Mouse (Mus musculus) heart, postnatal 0 days (tissue): ENCODE data around the gene Fam83e. TPM values are rescaled to one million over a fixed set of nuclear protein-coding genes. Genes with fewer than 3 reads are reported as not detected.

Experiments used
- ATAC-seq: fragments of 200-750 bp; cut with Nextera tagmentation; 2 replicates; pipeline ENCODE4 v1.8.0; 2017; ENCODE audit warnings: low read depth, moderate number of reproducible peaks, moderate library complexity; ENCODE audit not compliant: insufficient read depth
- DNase-seq: peaks from one replicate; pipeline ENCODE4 v3.0.0-alpha.2; 2016; ENCODE audit warnings: low spot score
- H3K27ac ChIP-seq: fragments of 300-500 bp; sonication (generic); 2 replicates; pipeline ENCODE4 v1.5.1; 2014; ENCODE audit warnings: low read depth, mild to moderate bottlenecking
- H3K27me3 ChIP-seq: fragments of 300-500 bp; sonication (generic); 2 replicates; pipeline ENCODE4 v1.6.1; 2014; ENCODE audit warnings: low read length, mixed read lengths; ENCODE audit not compliant: control insufficient read depth, insufficient read depth
- H3K36me3 ChIP-seq: fragments of 300-500 bp; sonication (generic); replicated peaks from 2 replicates; pipeline ENCODE4 v1.6.1; 2014; ENCODE audit warnings: low read length, mixed read lengths; ENCODE audit not compliant: control insufficient read depth, insufficient read depth
- H3K4me1 ChIP-seq: fragments of 300-500 bp; sonication (generic); 2 replicates; pipeline ENCODE4 v1.6.1; 2014; ENCODE audit warnings: antibody characterized with exemption; ENCODE audit not compliant: control insufficient read depth, insufficient read depth
- H3K4me2 ChIP-seq: fragments of 300-500 bp; sonication (generic); 2 replicates; pipeline ENCODE4 v1.6.1; 2014; ENCODE audit warnings: low read depth, mild to moderate bottlenecking, low read length, moderate library complexity
- H3K4me3 ChIP-seq: fragments of 300-500 bp; sonication (generic); 2 replicates; pipeline ENCODE4 v1.5.1; 2014; ENCODE audit warnings: low read depth, low read length
- H3K9ac ChIP-seq: fragments of 300-500 bp; sonication (generic); replicated peaks from 2 replicates; pipeline ENCODE4 v1.6.1; 2014; ENCODE audit warnings: low read depth, low read length, mixed read lengths
- H3K9me3 ChIP-seq: fragments of 300-500 bp; sonication (generic); replicated peaks from 2 replicates; pipeline ENCODE4 v1.6.1; 2016; ENCODE audit warnings: low read length; ENCODE audit not compliant: control insufficient read depth
- CTCF ChIP-seq: IDR thresholded peaks from 2 replicates; pipeline ENCODE4 v1.5.1; 2016; ENCODE audit warnings: antibody characterized with exemption, control low read depth, low read depth
- EP300 ChIP-seq: IDR thresholded peaks from 2 replicates; pipeline ENCODE4 v1.6.1; 2016; ENCODE audit warnings: antibody characterized with exemption, low read depth
- WGBS: fragments of 180-500 bp; shearing (Covaris S2); extraction: QIAGEN DNeasy Blood & Tissue Kit; methylation state at CpG from one replicate; pipeline ENCODE4 v1.1.7; 2014; 5-methylcytosine and 5-hydroxymethylcytosine counted together
- polyA plus RNA-seq: library from polyadenylated mRNA; unstranded; fragments of >200 nt; fragmentation: Nextera tagmentation; extraction: Ambion mirVana; gene quantifications from 2 replicates; pipeline ENCODE4 v1.2.1, GENCODE M21; 2015
- total RNA-seq: library from RNA; depleted of rRNA; stranded (reverse); fragments of >200 nt; gene quantifications from 2 replicates; pipeline ENCODE4 v1.2.3, GENCODE M21; 2014; ENCODE audit warnings: low replicate concordance; rRNA removed

The Fam83e gene
- total and polyA plus RNA-seq, 2 experiments from 2014 or later, result 0.07 TPM; not detected in 1

- Histone ChIP-seq H3K9me3 (no peaks in the 10 kb centered on the region), H3K27ac (no peak overlapping the region), H3K36me3 (no peaks in the 10 kb centered on the region), H3K27me3 (peaks cover 9% of the 10 kb centered on the region; the same call in 1 of the 2 replicates), H3K9ac (no peak overlapping the region), H3K4me1 (no peaks in the 10 kb centered on the region), H3K4me3 (no peak overlapping the region), H3K4me2 (no peak overlapping the region)
- DNase-seq, result no peak
- 0 out of 2 replicates have a peak, but pooled peaks have one; percentile 20 for ATAC-seq
- 63% methylated on average over 8 of the region's 8 CpGs for WGBS
- TF ChIP-seq EP300, result no peak
Observed at GRCm38 (mm10) chr7:45770427-45771082, 49.5 kb downstream of the Fam83e start.

- Histone ChIP-seq H3K27me3 (peaks cover 6% of the 10 kb centered on the region; the same call in 1 of the 2 replicates), H3K9me3 (no peaks in the 10 kb centered on the region), H3K36me3 (no peaks in the 10 kb centered on the region), H3K4me3 (no peak overlapping the region), H3K4me1 (no peaks in the 10 kb centered on the region), H3K9ac (no peak overlapping the region), H3K27ac (no peak overlapping the region), H3K4me2 (no peak overlapping the region)
- TF ChIP-seq EP300, result no peak
- TF ChIP-seq CTCF, result no peak
- ATAC-seq, result no peak
- DNase-seq, result no peak
- 62% methylated on average over 4 of the region's 4 CpGs for WGBS
Observed at GRCm38 (mm10) chr7:45771101-45771500, 50.1 kb downstream of the Fam83e start.

- ATAC-seq (no peak), DNase-seq (no peak)
- no peak overlapping the region for H3K9ac ChIP-seq
- H3K36me3 ChIP-seq, result no peaks in the 10 kb centered on the region
- no peak overlapping the region for H3K27ac ChIP-seq
- 51% methylated on average over 7 of the region's 7 CpGs for WGBS
- H3K9me3 ChIP-seq, result no peaks in the 10 kb centered on the region
- no peak overlapping the region for H3K4me3 ChIP-seq
- no peak overlapping the region for H3K4me2 ChIP-seq
- peaks cover 5% of the 10 kb centered on the region; the same call in 1 of the 2 replicates for H3K4me1 ChIP-seq
- peaks cover 26% of the 10 kb centered on the region; the same call in 1 of the 2 replicates for H3K27me3 ChIP-seq
- TF ChIP-seq EP300 (no peak), CTCF (no peak)
Observed at GRCm38 (mm10) chr7:45775237-45775636, 54.2 kb downstream of the Fam83e start.

Other genes starting within 250 kb of the Fam83e start
Only the 30 nearest of the 32 such genes appear.
- gene Dhdh, start 232.4 kb upstream of the Fam83e start, total RNA-seq, result 3.4 and 5.6 TPM in 2 replicates
- gene Dhdh, start 232.4 kb upstream of the Fam83e start, polyA plus RNA-seq, result 5.1 and 5.3 TPM in 2 replicates
- gene Nucb1, start 210.8 kb upstream of the Fam83e start, total RNA-seq, result 78.4 and 107 TPM in 2 replicates
- gene Nucb1, start 210.8 kb upstream of the Fam83e start, polyA plus RNA-seq, result 108 and 110 TPM in 2 replicates
- gene Ppp1r15a, start 194.9 kb upstream of the Fam83e start, total RNA-seq, result 10.6 and 28.8 TPM in 2 replicates
- gene Ppp1r15a, start 194.9 kb upstream of the Fam83e start, polyA plus RNA-seq, result 19.2 and 22.8 TPM in 2 replicates
- 1.3 and 3.4 TPM in 2 replicates for gene Plekha4, start 194.9 kb upstream of the Fam83e start, total RNA-seq
- gene Plekha4, start 194.9 kb upstream of the Fam83e start, polyA plus RNA-seq, result 0.78 and 1.2 TPM in 2 replicates
- not detected in 2 replicates for gene Hsd17b14, start 166.3 kb upstream of the Fam83e start, total RNA-seq
- gene Hsd17b14, start 166.3 kb upstream of the Fam83e start, polyA plus RNA-seq, result 0.11 and 0.34 TPM in 2 replicates
- gene Bcat2, start 151.1 kb upstream of the Fam83e start, total RNA-seq, result 70.6 and 97.2 TPM in 2 replicates
- 73.7 and 74.8 TPM in 2 replicates for gene Bcat2, start 151.1 kb upstream of the Fam83e start, polyA plus RNA-seq
- not detected in 2 replicates for gene Fgf21, start 105.7 kb upstream of the Fam83e start, total RNA-seq
- gene Fgf21, start 105.7 kb upstream of the Fam83e start, polyA plus RNA-seq, result 0.12 TPM in 1 of 2 replicates, not detected in the other
- gene Fut1, start 103.9 kb upstream of the Fam83e start, total RNA-seq, result not detected in 2 replicates
- gene Fut1, start 103.9 kb upstream of the Fam83e start, polyA plus RNA-seq, result not detected in 2 replicates
- gene Izumo1, start 99.4 kb upstream of the Fam83e start, total RNA-seq, result 0.53 TPM in 1 of 2 replicates, not detected in the other
- gene Izumo1, start 99.4 kb upstream of the Fam83e start, polyA plus RNA-seq, result 0.11 and 0.23 TPM in 2 replicates
- gene Rasip1, start 93.7 kb upstream of the Fam83e start, total RNA-seq, result 68.8 and 77.6 TPM in 2 replicates
- 13.7 and 14.3 TPM in 2 replicates for gene Rasip1, start 93.7 kb upstream of the Fam83e start, polyA plus RNA-seq
- 5.6 and 6.5 TPM in 2 replicates for gene Mamstr, start 81.2 kb upstream of the Fam83e start, total RNA-seq
- 7.2 and 7.7 TPM in 2 replicates for gene Mamstr, start 81.2 kb upstream of the Fam83e start, polyA plus RNA-seq
- not detected in 2 replicates for gene Fut2, start 54.8 kb upstream of the Fam83e start, total RNA-seq
- gene Fut2, start 54.8 kb upstream of the Fam83e start, polyA plus RNA-seq, result 1.5 and 1.7 TPM in 2 replicates
- gene Ntn5, start 37.2 kb upstream of the Fam83e start, total RNA-seq, result not detected in 2 replicates
- gene Ntn5, start 37.2 kb upstream of the Fam83e start, polyA plus RNA-seq, result 0.11 TPM in 1 of 2 replicates, not detected in the other
- 0.62 and 1.3 TPM in 2 replicates for gene Sec1, start 26.8 kb upstream of the Fam83e start, total RNA-seq
- 0.16 and 0.33 TPM in 2 replicates for gene Sec1, start 26.8 kb upstream of the Fam83e start, polyA plus RNA-seq
- 1.6 and 3.0 TPM in 2 replicates for gene Car11, start 21.4 kb upstream of the Fam83e start, total RNA-seq
- gene Car11, start 21.4 kb upstream of the Fam83e start, polyA plus RNA-seq, result 2.5 and 2.8 TPM in 2 replicates
- gene Dbp, start 16.1 kb upstream of the Fam83e start, total RNA-seq, result 29.3 and 37.4 TPM in 2 replicates
- 21.9 and 24.9 TPM in 2 replicates for gene Dbp, start 16.1 kb upstream of the Fam83e start, polyA plus RNA-seq
- gene Rpl18, start 5.8 kb upstream of the Fam83e start, total RNA-seq, result 1,259 and 1,310 TPM in 2 replicates
- gene Rpl18, start 5.8 kb upstream of the Fam83e start, polyA plus RNA-seq, result 479 and 486 TPM in 2 replicates
- 19.5 and 23.3 TPM in 2 replicates for gene Sphk2, start 3.2 kb upstream of the Fam83e start, total RNA-seq
- 11.1 and 11.4 TPM in 2 replicates for gene Sphk2, start 3.2 kb upstream of the Fam83e start, polyA plus RNA-seq
- gene Spaca4, start 4.6 kb downstream of the Fam83e start, total RNA-seq, result not detected in 2 replicates
- not detected in 2 replicates for gene Spaca4, start 4.6 kb downstream of the Fam83e start, polyA plus RNA-seq
- 0.31 TPM in 1 of 2 replicates, not detected in the other for gene Lmtk3, start 62.5 kb downstream of the Fam83e start, total RNA-seq
- not detected in 2 replicates for gene Lmtk3, start 62.5 kb downstream of the Fam83e start, polyA plus RNA-seq
- gene Sult2b1, start 63.5 kb downstream of the Fam83e start, total RNA-seq, result not detected in 2 replicates
- gene Sult2b1, start 63.5 kb downstream of the Fam83e start, polyA plus RNA-seq, result 0.23 and 0.27 TPM in 2 replicates
- gene Cyth2, start 93.4 kb downstream of the Fam83e start, total RNA-seq, result 99.9 and 102 TPM in 2 replicates
- gene Cyth2, start 93.4 kb downstream of the Fam83e start, polyA plus RNA-seq, result 86.5 and 90.0 TPM in 2 replicates
- gene Kcnj14, start 103.6 kb downstream of the Fam83e start, total RNA-seq, result 0.35 TPM in 1 of 2 replicates, not detected in the other
- 0.26 and 0.29 TPM in 2 replicates for gene Kcnj14, start 103.6 kb downstream of the Fam83e start, polyA plus RNA-seq
- 26.7 and 28.8 TPM in 2 replicates for gene Grwd1, start 109.7 kb downstream of the Fam83e start, total RNA-seq
- gene Grwd1, start 109.7 kb downstream of the Fam83e start, polyA plus RNA-seq, result 19.3 and 22.7 TPM in 2 replicates
- gene Kdelr1, start 151.6 kb downstream of the Fam83e start, total RNA-seq, result 279 and 304 TPM in 2 replicates
- gene Kdelr1, start 151.6 kb downstream of the Fam83e start, polyA plus RNA-seq, result 58.5 and 62.4 TPM in 2 replicates
- gene Grin2d, start 157.2 kb downstream of the Fam83e start, total RNA-seq, result 1.0 and 3.1 TPM in 2 replicates
- gene Grin2d, start 157.2 kb downstream of the Fam83e start, polyA plus RNA-seq, result 0.12 and 0.16 TPM in 2 replicates
- gene Syngr4, start 175.5 kb downstream of the Fam83e start, total RNA-seq, result 0.27 TPM in 1 of 2 replicates, not detected in the other
- 0.58 and 0.71 TPM in 2 replicates for gene Syngr4, start 175.5 kb downstream of the Fam83e start, polyA plus RNA-seq
- gene Tmem143, start 175.7 kb downstream of the Fam83e start, total RNA-seq, result 94.0 and 124 TPM in 2 replicates
- 11.7 and 12.0 TPM in 2 replicates for gene Tmem143, start 175.7 kb downstream of the Fam83e start, polyA plus RNA-seq
- gene Emp3, start 200.2 kb downstream of the Fam83e start, total RNA-seq, result 43.4 and 46.1 TPM in 2 replicates
- gene Emp3, start 200.2 kb downstream of the Fam83e start, polyA plus RNA-seq, result 73.0 and 75.6 TPM in 2 replicates
- 1.2 and 1.7 TPM in 2 replicates for gene Ccdc114, start 202.9 kb downstream of the Fam83e start, total RNA-seq
- 2.2 and 2.9 TPM in 2 replicates for gene Ccdc114, start 202.9 kb downstream of the Fam83e start, polyA plus RNA-seq